Mouse (Mus musculus) kidney, adult 2 months (tissue): ENCODE measurements at regions not wholly inside any gene's neighbourhood (a gene's known extent, or its start where the extent isn't known, plus 50 kb on each side); places are given as distances from the start of the nearest gene placed in this dataset.

Experiments
- CTCF ChIP-seq: fragments of 200-500 bp; conservative IDR thresholded peaks from 2 replicates; pipeline ENCODE4 v1.5.1; 2011; ENCODE audit warnings: low read depth, mild to moderate bottlenecking, control low read depth, low read length, moderate library complexity, mixed read lengths; ENCODE audit not compliant: insufficient read depth, insufficient read length
- POLR2A ChIP-seq: fragments of 200-500 bp; IDR thresholded peaks from one replicate; pipeline ENCODE4 v1.6.1; 2011; ENCODE audit warnings: low read depth, low read length, control low read depth

DNA sequence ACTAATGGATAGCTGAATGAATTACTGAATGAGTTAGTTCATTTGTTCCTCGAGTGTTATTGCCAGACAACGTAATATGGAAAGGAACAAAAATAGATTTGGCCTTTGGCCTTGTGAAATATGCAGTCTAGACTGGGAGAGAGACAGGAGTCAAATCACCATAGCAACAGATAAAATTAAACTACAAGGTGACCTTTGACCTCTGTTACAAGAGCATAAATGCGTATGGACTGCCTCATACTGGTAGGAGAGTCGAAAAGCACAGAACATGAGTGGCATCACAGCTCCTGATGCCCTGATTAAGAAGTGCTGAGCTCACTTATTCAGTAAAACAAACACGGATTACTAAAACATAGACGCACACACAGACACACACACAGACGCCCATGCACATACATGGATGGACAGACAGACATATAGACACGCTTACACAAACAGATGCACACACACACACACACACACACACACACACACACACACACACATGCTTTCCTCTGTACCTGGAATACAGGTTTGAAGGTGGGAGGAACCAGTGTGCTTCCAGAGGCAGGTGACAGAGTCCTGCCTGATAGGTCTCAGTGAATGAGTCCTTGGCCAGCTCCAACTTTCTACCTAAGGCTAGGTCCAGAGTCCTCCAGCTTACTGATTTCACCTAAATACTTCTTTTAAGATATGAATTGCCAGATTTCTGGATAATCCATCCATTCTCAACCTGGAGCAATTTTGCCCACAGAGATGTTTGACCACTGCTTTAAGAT is 72.1 kb upstream of the Myocd start:
- TF ChIP-seq POLR2A (no peak), CTCF (no peak)
